Mouse (Mus musculus): ENCODE measurements around the gene Eif2s1. TPM values are rescaled to one million over a fixed set of nuclear protein-coding genes. Genes with fewer than 3 reads are reported as not detected.

Gene Eif2s1
- polyA plus RNA-seq (2015; fragmentation: Nextera tagmentation; extraction: Ambion mirVana), result 128 and 143 TPM in 2 replicates

GRCm38 (mm10) chr12:78861496-78862253 is at the start of gene Eif2s1, which contains the start of gene Atp6v1d:
TSS of gene Eif2s1 (plus strand) at chr12:78861819.
TSS of gene Atp6v1d (minus strand) at chr12:78861638.
- H3K4me1 ChIP-seq (replicated peaks), result peaks cover 23% of the 10 kb centered on the region
- H3K27ac ChIP-seq, result peak within 1 kb of the TSS; percentile 84
- WGBS, result under 1% methylated on average over 55 of the region's 55 CpGs
- H3K4me3 ChIP-seq, result peak within 1 kb of the TSS; percentile 76
- H3K9ac ChIP-seq, result peak within 1 kb of the TSS; percentile 80
- H3K27me3 ChIP-seq, result no peaks in the 10 kb centered on the region
- peaks cover 4% of the 10 kb centered on the region; the same call in 1 of the 2 replicates for H3K36me3 ChIP-seq
- H3K9me3 ChIP-seq (replicated peaks), result no peaks in the 10 kb centered on the region
- H3K4me2 ChIP-seq, result peak within 1 kb of the TSS; percentile 73
- ATAC-seq (replicated peaks; ENCODE audit: insufficient number of reproducible peaks, insufficient read depth, low FRiP score, low read depth), result peak; percentile 100

GRCm38 (mm10) chr12:78814437-78814836 is 47.2 kb upstream of the Eif2s1 start:
- Histone ChIP-seq H3K27ac (no peak overlapping the region), H3K9me3 (replicated peaks) (no peaks in the 10 kb centered on the region), H3K27me3 (no peaks in the 10 kb centered on the region), H3K4me3 (no peak overlapping the region), H3K4me1 (replicated peaks) (no peaks in the 10 kb centered on the region), H3K4me2 (no peak overlapping the region), H3K9ac (no peak overlapping the region), H3K36me3 (no peaks in the 10 kb centered on the region)
- ATAC-seq (replicated peaks; ENCODE audit: insufficient number of reproducible peaks, insufficient read depth, low FRiP score, low read depth), result no peak

- Histone ChIP-seq H3K27me3 (no peaks in the 10 kb centered on the region), H3K9me3 (replicated peaks) (no peaks in the 10 kb centered on the region), H3K4me3 (no peak overlapping the region), H3K4me1 (replicated peaks) (no peaks in the 10 kb centered on the region), H3K27ac (no peak overlapping the region), H3K9ac (no peak overlapping the region), H3K36me3 (peaks cover 42% of the 10 kb centered on the region), H3K4me2 (no peak overlapping the region)
- ATAC-seq (replicated peaks; ENCODE audit: insufficient number of reproducible peaks, insufficient read depth, low FRiP score, low read depth), result no peak
- 84% methylated on average over 2 of the region's 2 CpGs for WGBS
Measured at GRCm38 (mm10) chr12:78834496-78834895, 27.1 kb upstream of the Eif2s1 start.

- H3K9me3 ChIP-seq (replicated peaks), result no peaks in the 10 kb centered on the region
- WGBS, result 67% methylated on average over 4 of the region's 4 CpGs
- peaks cover 63% of the 10 kb centered on the region for H3K36me3 ChIP-seq
- no peaks in the 10 kb centered on the region for H3K27me3 ChIP-seq
- ATAC-seq (replicated peaks; ENCODE audit: insufficient number of reproducible peaks, insufficient read depth, low FRiP score, low read depth), result no peak
- no peak overlapping the region for H3K27ac ChIP-seq
- H3K4me1 ChIP-seq (replicated peaks), result no peaks in the 10 kb centered on the region
- H3K4me2 ChIP-seq, result no peak overlapping the region
- no peak overlapping the region for H3K9ac ChIP-seq
- H3K4me3 ChIP-seq, result no peak overlapping the region
Measured at GRCm38 (mm10) chr12:78839906-78840305, 21.7 kb upstream of the Eif2s1 start.

GRCm38 (mm10) chr12:78842429-78842828 is 19.2 kb upstream of the Eif2s1 start:
- no peak overlapping the region for H3K4me3 ChIP-seq
- ATAC-seq (replicated peaks; ENCODE audit: insufficient number of reproducible peaks, insufficient read depth, low FRiP score, low read depth), result no peak
- peaks cover 60% of the 10 kb centered on the region for H3K36me3 ChIP-seq
- no peaks in the 10 kb centered on the region for H3K9me3 ChIP-seq (replicated peaks)
- H3K4me2 ChIP-seq, result no peak overlapping the region
- WGBS, result 87% methylated on average over 1 of the region's 1 CpGs
- no peaks in the 10 kb centered on the region for H3K27me3 ChIP-seq
- no peak overlapping the region for H3K9ac ChIP-seq
- no peaks in the 10 kb centered on the region for H3K4me1 ChIP-seq (replicated peaks)
- no peak overlapping the region for H3K27ac ChIP-seq

- 92% methylated on average over 4 of the region's 4 CpGs for WGBS
- H3K9me3 ChIP-seq (replicated peaks), result no peaks in the 10 kb centered on the region
- no peaks in the 10 kb centered on the region for H3K27me3 ChIP-seq
- H3K4me1 ChIP-seq (replicated peaks), result no peaks in the 10 kb centered on the region
- no peak overlapping the region for H3K27ac ChIP-seq
- no peak overlapping the region for H3K4me3 ChIP-seq
- H3K36me3 ChIP-seq, result peaks cover 54% of the 10 kb centered on the region
- H3K4me2 ChIP-seq, result no peak overlapping the region
- ATAC-seq (replicated peaks; ENCODE audit: insufficient number of reproducible peaks, insufficient read depth, low FRiP score, low read depth), result no peak
- no peak overlapping the region for H3K9ac ChIP-seq
Measured at GRCm38 (mm10) chr12:78848246-78848645, 13.4 kb upstream of the Eif2s1 start.

- H3K9ac ChIP-seq, result peak overlapping the region; percentile 80
- H3K9me3 ChIP-seq (replicated peaks), result no peaks in the 10 kb centered on the region
- ATAC-seq (replicated peaks; ENCODE audit: insufficient number of reproducible peaks, insufficient read depth, low FRiP score, low read depth), result peak; percentile 4; the same call in 1 of the 2 replicates
- H3K4me2 ChIP-seq, result peak overlapping the region; percentile 64
- peaks cover 11% of the 10 kb centered on the region for H3K36me3 ChIP-seq
- H3K4me3 ChIP-seq, result peak overlapping the region; percentile 76
- peaks cover 23% of the 10 kb centered on the region for H3K4me1 ChIP-seq (replicated peaks)
- H3K27ac ChIP-seq, result peak overlapping the region; percentile 80
- H3K27me3 ChIP-seq, result no peaks in the 10 kb centered on the region
- under 1% methylated on average over 30 of the region's 30 CpGs for WGBS
Measured at GRCm38 (mm10) chr12:78860921-78861495, 611 bp upstream of the Eif2s1 start.

- H3K4me2 ChIP-seq, result peak overlapping the region; percentile 73
- H3K4me1 ChIP-seq (replicated peaks), result peaks cover 23% of the 10 kb centered on the region
- H3K27me3 ChIP-seq, result no peaks in the 10 kb centered on the region
- peaks cover 4% of the 10 kb centered on the region; the same call in 1 of the 2 replicates for H3K36me3 ChIP-seq
- peak overlapping the region; percentile 84 for H3K27ac ChIP-seq
- under 1% methylated on average over 22 of the region's 22 CpGs for WGBS
- peak overlapping the region; percentile 73 for H3K9ac ChIP-seq
- peak overlapping the region; percentile 76 for H3K4me3 ChIP-seq
- H3K9me3 ChIP-seq (replicated peaks), result no peaks in the 10 kb centered on the region
- peak; percentile 34 for ATAC-seq (replicated peaks; ENCODE audit: insufficient number of reproducible peaks, insufficient read depth, low FRiP score, low read depth)
Measured at GRCm38 (mm10) chr12:78862254-78862730, 673 bp downstream of the Eif2s1 start.

- peaks cover 12% of the 10 kb centered on the region for H3K4me1 ChIP-seq (replicated peaks)
- H3K4me3 ChIP-seq, result no peak overlapping the region
- no peak overlapping the region for H3K9ac ChIP-seq
- WGBS, result 98% methylated on average over 1 of the region's 1 CpGs
- H3K27ac ChIP-seq, result no peak overlapping the region
- H3K36me3 ChIP-seq, result peaks cover 20% of the 10 kb centered on the region
- H3K27me3 ChIP-seq, result no peaks in the 10 kb centered on the region
- ATAC-seq (replicated peaks; ENCODE audit: insufficient number of reproducible peaks, insufficient read depth, low FRiP score, low read depth), result no peak
- H3K4me2 ChIP-seq, result no peak overlapping the region
- H3K9me3 ChIP-seq (replicated peaks), result no peaks in the 10 kb centered on the region
Measured at GRCm38 (mm10) chr12:78865434-78865833, 3.8 kb downstream of the Eif2s1 start.

- no peak overlapping the region for H3K27ac ChIP-seq
- ATAC-seq (replicated peaks; ENCODE audit: insufficient number of reproducible peaks, insufficient read depth, low FRiP score, low read depth), result no peak
- H3K4me1 ChIP-seq (replicated peaks), result peaks cover 4% of the 10 kb centered on the region
- H3K27me3 ChIP-seq, result no peaks in the 10 kb centered on the region
- WGBS, result 88% methylated on average over 1 of the region's 1 CpGs
- H3K4me2 ChIP-seq, result no peak overlapping the region
- H3K9me3 ChIP-seq (replicated peaks), result no peaks in the 10 kb centered on the region
- no peak overlapping the region for H3K4me3 ChIP-seq
- peaks cover 31% of the 10 kb centered on the region for H3K36me3 ChIP-seq
- no peak overlapping the region for H3K9ac ChIP-seq
Measured at GRCm38 (mm10) chr12:78868115-78868514, 6.5 kb downstream of the Eif2s1 start.

GRCm38 (mm10) chr12:78874581-78874980 is 13.0 kb downstream of the Eif2s1 start:
- Histone ChIP-seq H3K4me3 (no peak overlapping the region), H3K36me3 (peaks cover 49% of the 10 kb centered on the region), H3K4me2 (no peak overlapping the region), H3K27me3 (no peaks in the 10 kb centered on the region), H3K9ac (no peak overlapping the region), H3K4me1 (replicated peaks) (no peaks in the 10 kb centered on the region), H3K9me3 (replicated peaks) (no peaks in the 10 kb centered on the region), H3K27ac (no peak overlapping the region)
- 95% methylated on average over 3 of the region's 3 CpGs for WGBS
- ATAC-seq (replicated peaks; ENCODE audit: insufficient number of reproducible peaks, insufficient read depth, low FRiP score, low read depth), result no peak
